Mouse (Mus musculus): ENCODE measurements around the gene Podxl2.

- TF ChIP-seq CTCF (IDR thresholded peaks at IDR 0.05; ENCODE audit: insufficient read depth, low read length) (no peak), POLR2A (IDR thresholded peaks at IDR 0.05; ENCODE audit: borderline replicate concordance, extremely low read depth, low read depth, low read length) (no peak)
Observed at GRCm38 (mm10) chr6:88909151-88909550, 34.3 kb upstream of the Podxl2 start.

Measured in lung, adult 2 months (tissue).